Mouse (Mus musculus) forebrain, embryonic 13.5 days (tissue): ENCODE measurements around the gene Rbm44. TPM values are rescaled to one million over a fixed set of nuclear protein-coding genes. Genes with fewer than 3 reads are reported as not detected.

Source experiments
- ATAC-seq: fragments of 200-750 bp; cut with Nextera tagmentation; 2 replicates; pipeline ENCODE4 v1.8.0; 2017
- H3K27ac ChIP-seq: fragments of 300-500 bp; sonication (generic); 2 replicates; pipeline ENCODE4 v1.5.1; 2015; ENCODE audit warnings: inconsistent platforms, mild to moderate bottlenecking, moderate library complexity
- H3K27me3 ChIP-seq: fragments of 300-500 bp; sonication (generic); 2 replicates; pipeline ENCODE4 v1.6.1; 2015; ENCODE audit warnings: mild to moderate bottlenecking, inconsistent platforms
- H3K36me3 ChIP-seq: fragments of 300-500 bp; sonication (generic); 2 replicates; pipeline ENCODE4 v1.6.1; 2015; ENCODE audit warnings: mild to moderate bottlenecking, inconsistent platforms; ENCODE audit not compliant: poor library complexity, severe bottlenecking
- H3K4me1 ChIP-seq: fragments of 300-500 bp; sonication (generic); 2 replicates; pipeline ENCODE4 v1.6.1; 2015; ENCODE audit warnings: inconsistent platforms
- H3K4me2 ChIP-seq: fragments of 300-500 bp; sonication (generic); 2 replicates; pipeline ENCODE4 v1.6.1; 2015; ENCODE audit warnings: inconsistent platforms, mild to moderate bottlenecking, moderate library complexity
- H3K4me3 ChIP-seq: fragments of 300-500 bp; sonication (generic); 2 replicates; pipeline ENCODE4 v1.5.1; 2015; ENCODE audit warnings: mild to moderate bottlenecking, inconsistent platforms
- H3K9ac ChIP-seq: fragments of 300-500 bp; sonication (generic); 2 replicates; pipeline ENCODE4 v1.6.1; 2015; ENCODE audit warnings: mild to moderate bottlenecking, inconsistent platforms
- H3K9me3 ChIP-seq: fragments of 300-500 bp; sonication (generic); replicated peaks from 2 replicates; pipeline ENCODE4 v1.6.1; 2016; ENCODE audit warnings: inconsistent platforms
- WGBS: fragments of 180-500 bp; shearing (Covaris S2); methylation state at CpG from one replicate; pipeline ENCODE4 v1.1.7; 2015; 5-methylcytosine and 5-hydroxymethylcytosine counted together
- polyA plus RNA-seq: library from polyadenylated mRNA; unstranded; fragments of >200 nt; fragmentation: Nextera tagmentation; extraction: Ambion mirVana; gene quantifications from 2 replicates; pipeline ENCODE4 v1.2.1, GENCODE M21; 2015

Rbm44 gene
- polyA plus RNA-seq, 1 experiment from 2014 or later: 0.12 TPM

GRCm38 (mm10) chr1:91199793-91200192 is 54.9 kb downstream of the Rbm44 start:
- no peak overlapping the region for H3K4me2 ChIP-seq
- WGBS: 84% methylated on average over 10 of the region's 10 CpGs
- no peaks in the 10 kb centered on the region for H3K36me3 ChIP-seq
- no peak for ATAC-seq
- no peak overlapping the region for H3K27ac ChIP-seq
- no peak overlapping the region for H3K4me3 ChIP-seq
- H3K27me3 ChIP-seq: no peaks in the 10 kb centered on the region
- H3K4me1 ChIP-seq: peaks cover 5% of the 10 kb centered on the region
- no peaks in the 10 kb centered on the region for H3K9me3 ChIP-seq
- no peak overlapping the region for H3K9ac ChIP-seq

DNA sequence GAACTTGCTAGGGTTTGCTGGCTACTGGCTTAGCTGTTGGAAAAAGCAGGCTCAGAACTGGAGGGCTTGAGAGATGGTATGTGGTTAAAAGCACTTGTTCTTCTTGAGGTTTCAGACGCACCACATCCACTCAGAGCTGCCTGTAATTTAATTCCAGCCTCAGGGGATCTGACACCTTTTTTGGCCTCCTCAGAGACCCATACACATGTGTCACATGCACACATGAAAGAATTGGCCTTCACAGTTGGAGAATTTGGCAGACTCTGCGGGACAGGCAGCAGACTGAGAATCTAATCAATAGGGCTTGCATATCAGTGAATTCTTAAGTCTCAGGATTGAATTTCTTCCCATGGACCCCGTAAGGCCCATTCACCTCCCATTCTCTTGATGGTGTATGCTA is 56.2 kb downstream of the Rbm44 start:
- Histone ChIP-seq H3K9me3 (no peaks in the 10 kb centered on the region), H3K27me3 (no peaks in the 10 kb centered on the region), H3K4me1 (peaks cover 5% of the 10 kb centered on the region), H3K4me3 (no peak overlapping the region), H3K4me2 (no peak overlapping the region), H3K9ac (0 out of 2 replicates have a peak overlapping the region, but pooled peaks have one; percentile 5), H3K27ac (no peak overlapping the region), H3K36me3 (no peaks in the 10 kb centered on the region)
- ATAC-seq: no peak
- 36% methylated on average over 3 of the region's 3 CpGs for WGBS

- 87% methylated on average over 5 of the region's 5 CpGs for WGBS
- no peak overlapping the region for H3K4me3 ChIP-seq
- H3K9ac ChIP-seq: no peak overlapping the region
- H3K4me1 ChIP-seq: peaks cover 9% of the 10 kb centered on the region
- ATAC-seq: no peak
- no peak overlapping the region for H3K4me2 ChIP-seq
- no peaks in the 10 kb centered on the region for H3K9me3 ChIP-seq
- H3K27me3 ChIP-seq: no peaks in the 10 kb centered on the region
- no peak overlapping the region for H3K27ac ChIP-seq
- no peaks in the 10 kb centered on the region for H3K36me3 ChIP-seq
Measured at GRCm38 (mm10) chr1:91204221-91204765, 59.4 kb downstream of the Rbm44 start.

GRCm38 (mm10) chr1:91205651-91206050 is 60.8 kb downstream of the Rbm44 start:
- 80% methylated on average over 6 of the region's 6 CpGs for WGBS
- Histone ChIP-seq H3K4me2 (no peak overlapping the region), H3K36me3 (no peaks in the 10 kb centered on the region), H3K9ac (no peak overlapping the region), H3K27ac (no peak overlapping the region), H3K27me3 (no peaks in the 10 kb centered on the region), H3K9me3 (no peaks in the 10 kb centered on the region), H3K4me3 (no peak overlapping the region), H3K4me1 (peaks cover 19% of the 10 kb centered on the region)
- ATAC-seq: no peak

- Histone ChIP-seq H3K4me2 (no peak overlapping the region), H3K36me3 (no peaks in the 10 kb centered on the region), H3K9ac (no peak overlapping the region), H3K9me3 (no peaks in the 10 kb centered on the region), H3K4me3 (no peak overlapping the region), H3K27me3 (no peaks in the 10 kb centered on the region), H3K4me1 (peaks cover 14% of the 10 kb centered on the region), H3K27ac (no peak overlapping the region)
- ATAC-seq: no peak
- 79% methylated on average over 8 of the region's 8 CpGs for WGBS
Measured at GRCm38 (mm10) chr1:91206336-91206735, 61.4 kb downstream of the Rbm44 start.

- Histone ChIP-seq H3K9ac (no peak overlapping the region), H3K9me3 (no peaks in the 10 kb centered on the region), H3K4me2 (no peak overlapping the region), H3K36me3 (no peaks in the 10 kb centered on the region), H3K27ac (no peak overlapping the region), H3K4me1 (peaks cover 14% of the 10 kb centered on the region), H3K27me3 (no peaks in the 10 kb centered on the region), H3K4me3 (no peak overlapping the region)
- ATAC-seq: no peak
- WGBS: 71% methylated on average over 5 of the region's 5 CpGs
Measured at GRCm38 (mm10) chr1:91206873-91207272, 62.0 kb downstream of the Rbm44 start.

DNA sequence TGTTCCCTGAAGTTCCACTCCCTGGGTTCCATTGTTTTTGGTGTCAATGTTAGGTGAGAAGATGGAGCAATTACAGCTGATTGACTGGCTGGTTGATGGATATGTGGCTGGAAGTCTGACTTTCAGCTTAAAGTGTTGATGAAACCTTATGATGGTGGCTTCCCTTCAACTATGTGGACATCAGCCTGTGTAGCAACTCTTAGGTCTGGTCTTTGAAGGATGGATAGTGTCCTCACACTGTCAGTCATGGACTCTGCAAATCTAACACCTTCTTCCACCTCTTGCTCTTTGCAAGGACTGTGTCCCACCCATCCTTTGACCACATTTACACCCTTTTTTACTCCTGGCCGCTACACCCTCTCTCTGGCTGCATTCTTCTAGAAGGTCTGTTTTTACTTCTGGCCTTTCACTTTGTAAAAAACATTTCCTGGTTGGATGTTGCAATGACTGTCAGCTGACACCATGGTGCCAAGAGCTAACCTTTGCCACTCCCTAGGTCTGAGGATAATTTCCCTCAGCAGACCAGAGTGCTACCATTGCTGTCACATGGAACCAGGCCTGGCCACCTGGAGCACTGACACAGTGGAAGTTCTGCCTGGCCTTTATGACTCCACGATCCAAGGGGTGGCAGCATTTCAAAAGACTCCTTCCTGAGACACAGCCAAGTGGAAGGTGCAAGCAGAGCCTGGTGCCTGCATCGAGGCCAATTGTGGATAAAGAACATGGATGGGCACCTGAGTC is 62.6 kb downstream of the Rbm44 start:
- no peak overlapping the region for H3K4me2 ChIP-seq
- no peak for ATAC-seq
- no peaks in the 10 kb centered on the region for H3K27me3 ChIP-seq
- H3K9ac ChIP-seq: no peak overlapping the region
- H3K36me3 ChIP-seq: no peaks in the 10 kb centered on the region
- no peak overlapping the region for H3K4me3 ChIP-seq
- H3K4me1 ChIP-seq: peaks cover 14% of the 10 kb centered on the region
- WGBS: 83% methylated on average over 3 of the region's 3 CpGs
- no peaks in the 10 kb centered on the region for H3K9me3 ChIP-seq
- H3K27ac ChIP-seq: no peak overlapping the region

DNA sequence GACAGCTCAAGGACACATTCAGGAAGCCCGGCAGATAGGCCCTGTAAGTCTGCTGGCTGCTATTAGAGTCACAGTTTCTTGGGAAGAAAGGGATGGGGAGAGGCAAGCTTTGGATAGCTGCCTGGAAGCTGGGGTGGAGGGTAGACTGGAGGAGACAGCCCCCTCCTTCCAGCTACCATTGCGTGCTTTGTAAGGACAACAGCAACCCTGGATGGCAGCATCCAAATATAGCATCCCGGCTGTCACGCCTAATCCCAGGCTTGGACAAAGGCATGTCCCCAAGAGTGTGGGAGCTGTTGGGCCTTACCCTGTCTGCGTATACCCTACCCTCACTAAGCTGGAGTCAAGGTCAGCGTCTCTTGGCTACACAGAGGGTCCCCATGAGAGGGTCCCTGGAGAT is 64.5 kb downstream of the Rbm44 start:
- Histone ChIP-seq H3K4me2 (no peak overlapping the region), H3K9ac (no peak overlapping the region), H3K36me3 (no peaks in the 10 kb centered on the region), H3K27ac (peak overlapping the region; percentile 27; the same call in 1 of the 2 replicates), H3K4me3 (no peak overlapping the region), H3K9me3 (no peaks in the 10 kb centered on the region), H3K4me1 (peaks cover 14% of the 10 kb centered on the region), H3K27me3 (no peaks in the 10 kb centered on the region)
- peak; percentile 54; the same call in 1 of the 2 replicates for ATAC-seq
- 81% methylated on average over 6 of the region's 6 CpGs for WGBS

- no peaks in the 10 kb centered on the region for H3K27me3 ChIP-seq
- no peaks in the 10 kb centered on the region for H3K36me3 ChIP-seq
- 64% methylated on average over 6 of the region's 6 CpGs for WGBS
- H3K9me3 ChIP-seq: no peaks in the 10 kb centered on the region
- H3K4me1 ChIP-seq: peaks cover 14% of the 10 kb centered on the region
- H3K4me3 ChIP-seq: no peak overlapping the region
- ATAC-seq: peak; percentile 75
- no peak overlapping the region for H3K4me2 ChIP-seq
- peak overlapping the region; percentile 27; the same call in 1 of the 2 replicates for H3K27ac ChIP-seq
- no peak overlapping the region; the same call in 1 of the 2 replicates for H3K9ac ChIP-seq
Measured at GRCm38 (mm10) chr1:91209785-91210184, 64.9 kb downstream of the Rbm44 start.

- Histone ChIP-seq H3K9me3 (no peaks in the 10 kb centered on the region), H3K9ac (no peak overlapping the region), H3K4me1 (peaks cover 14% of the 10 kb centered on the region), H3K27ac (no peak overlapping the region), H3K36me3 (no peaks in the 10 kb centered on the region), H3K27me3 (no peaks in the 10 kb centered on the region), H3K4me3 (no peak overlapping the region), H3K4me2 (no peak overlapping the region)
- no peak for ATAC-seq
- 81% methylated on average over 1 of the region's 1 CpGs for WGBS
Measured at GRCm38 (mm10) chr1:91211099-91211498, 66.2 kb downstream of the Rbm44 start.

- H3K9me3 ChIP-seq: no peaks in the 10 kb centered on the region
- no peaks in the 10 kb centered on the region for H3K27me3 ChIP-seq
- no peak overlapping the region for H3K4me2 ChIP-seq
- no peak overlapping the region for H3K4me3 ChIP-seq
- H3K36me3 ChIP-seq: no peaks in the 10 kb centered on the region
- no peak for ATAC-seq
- H3K4me1 ChIP-seq: peaks cover 14% of the 10 kb centered on the region
- no peak overlapping the region for H3K9ac ChIP-seq
- 73% methylated on average over 7 of the region's 7 CpGs for WGBS
- H3K27ac ChIP-seq: no peak overlapping the region
Measured at GRCm38 (mm10) chr1:91211591-91212008, 66.7 kb downstream of the Rbm44 start.

DNA sequence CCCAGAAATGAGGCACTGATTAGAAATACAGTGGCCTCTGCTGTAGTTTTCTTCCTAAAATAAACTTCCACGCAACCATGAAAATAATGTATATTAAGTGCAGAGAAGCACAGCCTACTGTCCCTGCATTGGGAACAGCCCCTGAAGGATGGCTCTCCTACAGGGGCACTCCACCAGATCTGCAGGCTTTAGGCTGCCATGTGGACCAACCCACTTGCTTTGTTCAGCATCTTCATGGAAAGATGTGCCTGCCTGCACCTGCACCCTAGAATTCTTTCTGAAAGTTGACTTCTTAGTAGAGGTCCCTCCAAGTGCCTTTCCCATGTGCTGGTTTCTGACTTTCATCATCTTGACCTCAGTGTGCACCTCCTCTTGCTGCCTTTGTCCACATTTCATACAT is 70.4 kb downstream of the Rbm44 start:
- no peak overlapping the region for H3K4me3 ChIP-seq
- no peaks in the 10 kb centered on the region for H3K9me3 ChIP-seq
- WGBS: 91% methylated on average over 1 of the region's 1 CpGs
- no peaks in the 10 kb centered on the region for H3K36me3 ChIP-seq
- no peak overlapping the region for H3K27ac ChIP-seq
- H3K9ac ChIP-seq: no peak overlapping the region
- no peak for ATAC-seq
- H3K4me2 ChIP-seq: no peak overlapping the region
- peaks cover under 1% of the 10 kb centered on the region; the same call in 1 of the 2 replicates for H3K4me1 ChIP-seq
- H3K27me3 ChIP-seq: no peaks in the 10 kb centered on the region
